ENCODE assay signal across 9 mouse cellular contexts in genomic region chr4:134950518-134951091, GRCm38 (mm10). TPM values are rescaled to one million over a fixed set of nuclear protein-coding genes. Genes with fewer than 3 reads are reported as not detected.
DNase-seq lines count a peak whose midpoint lies in the region; ATAC-seq and TF ChIP-seq lines count a peak whose summit lies in the region.
"Had no signal": no experiment of that assay in that cellular context is flagged by ENCODE, and none has a peak within 500 bp of the region (broad histone marks: within the 10 kb centered on the region; RNA-seq: fewer than 3 reads in every experiment).

No protein-coding gene starts in this region.

- no peaks in the 10 kb centered on the region for H3K36me3 ChIP-seq in limb, embryonic 14.5 days (ENCODE audit: control insufficient read depth, insufficient read depth, low read length)
- no peaks in the 10 kb centered on the region for H3K36me3 ChIP-seq in neural tube, embryonic 15.5 days

- DNase-seq in kidney, adult 11 months: peak; percentile 42
- no peak for DNase-seq in kidney, adult 9 months
- peak; percentile 33 for DNase-seq in brain, adult 2 months (ENCODE audit: low read depth, low spot score)
- DNase-seq in heart, postnatal 4 days: peak; percentile 62
- DNase-seq in limb, embryonic 14.5 days (ENCODE audit: low spot score): peak; percentile 79
- DNase-seq in cerebellum, adult 11 months: no peak

- H3K27me3 ChIP-seq in limb, embryonic 14.5 days (ENCODE audit: control insufficient read depth, insufficient read depth, low read length): no peaks in the 10 kb centered on the region; the same call in 1 of the 2 replicates
- 0 out of 2 replicates have a peak, but pooled peaks cover 15% of the 10 kb centered on the region for H3K27me3 ChIP-seq in neural tube, embryonic 15.5 days (replicated peaks)

- H3K27ac ChIP-seq in limb, embryonic 14.5 days (replicated peaks; ENCODE audit: low read depth, low read length): no peak overlapping the region
- 0 out of 2 replicates have a peak overlapping the region, but pooled peaks have one; percentile 34 for H3K27ac ChIP-seq in neural tube, embryonic 15.5 days (replicated peaks)

- H3K9ac ChIP-seq in limb, embryonic 14.5 days (ENCODE audit: low read depth, low read length, severe bottlenecking): no peak overlapping the region
- no peak overlapping the region for H3K9ac ChIP-seq in neural tube, embryonic 15.5 days (replicated peaks)

- no peak for TF ChIP-seq POLR2A in limb, embryonic 14.5 days (IDR thresholded peaks at IDR 0.05; ENCODE audit: borderline replicate concordance, extremely low read depth, insufficient read depth, insufficient read length)

- H3K4me1 ChIP-seq in limb, embryonic 14.5 days (ENCODE audit: control insufficient read depth, insufficient read depth, low read length): peaks cover 12% of the 10 kb centered on the region
- H3K4me1 ChIP-seq in neural tube, embryonic 15.5 days: peaks cover 21% of the 10 kb centered on the region

- peak; percentile 85 for ATAC-seq in limb, embryonic 14.5 days (ENCODE audit: low FRiP score, low read depth)
- no peak for ATAC-seq in neural tube, embryonic 15.5 days (ENCODE audit: low FRiP score)
- ATAC-seq in frontal cortex, adult (ENCODE audit: low TSS enrichment): no peak

- no peak overlapping the region for H3K4me2 ChIP-seq in limb, embryonic 14.5 days (replicated peaks; ENCODE audit: low read depth, low read length, severe bottlenecking)
- H3K4me2 ChIP-seq in neural tube, embryonic 15.5 days: no peak overlapping the region

- WGBS in limb, embryonic 14.5 days: 3% methylated on average over 10 of the region's 11 CpGs
- WGBS in neural tube, embryonic 15.5 days: 23% methylated on average over 11 of the region's 11 CpGs

- no peaks in the 10 kb centered on the region for H3K9me3 ChIP-seq in limb, embryonic 14.5 days (ENCODE audit: control insufficient read depth, low read length)
- H3K9me3 ChIP-seq in neural tube, embryonic 15.5 days (replicated peaks): no peaks in the 10 kb centered on the region
- H3K9me3 ChIP-seq: megakaryocyte, embryonic 14.5 days had no signal

- no peak overlapping the region for H3K4me3 ChIP-seq in limb, embryonic 14.5 days (replicated peaks; ENCODE audit: low read length)
- H3K4me3 ChIP-seq in neural tube, embryonic 15.5 days (replicated peaks): no peak overlapping the region
- H3K4me3 ChIP-seq: megakaryocyte, embryonic 14.5 days had no signal

RNA-seq across cellular contexts. Expression of gene Syf2, which starts 19.9 kb away (rescaled TPM):
- total RNA-seq in heart, postnatal 4 days (2021): 10 to 100 TPM; 40.2 to 41.9 TPM
- polyA plus RNA-seq in limb, embryonic 14.5 days (2012; rRNA removed): 41.4 and 64.5 TPM in 2 replicates
- 64.3 and 69.1 TPM in 2 replicates for polyA plus RNA-seq in limb, embryonic 14.5 days (2014; fragmentation: Nextera tagmentation; extraction: Ambion mirVana)
- polyA plus RNA-seq in neural tube, embryonic 15.5 days (2015; fragmentation: Nextera tagmentation; extraction: Ambion mirVana): 55.7 and 62.0 TPM in 2 replicates

RNA-seq across cellular contexts. Expression of gene Rsrp1, which starts 27.2 kb away (rescaled TPM):
- total RNA-seq in heart, postnatal 4 days (2021): 100 to 1,000 TPM; 105 to 117 TPM
- polyA plus RNA-seq in limb, embryonic 14.5 days (2012; rRNA removed): 627 and 690 TPM in 2 replicates
- polyA plus RNA-seq in limb, embryonic 14.5 days (2014; fragmentation: Nextera tagmentation; extraction: Ambion mirVana): 416 and 463 TPM in 2 replicates
- 460 and 502 TPM in 2 replicates for polyA plus RNA-seq in neural tube, embryonic 15.5 days (2015; fragmentation: Nextera tagmentation; extraction: Ambion mirVana)

RNA-seq across cellular contexts. Expression of gene Tmem50a, which starts 35.8 kb away (rescaled TPM):
- 10 to 100 TPM; 73.2 to 74.5 TPM for total RNA-seq in heart, postnatal 4 days (2021)
- 119 and 131 TPM in 2 replicates for polyA plus RNA-seq in limb, embryonic 14.5 days (2012; rRNA removed)
- polyA plus RNA-seq in limb, embryonic 14.5 days (2014; fragmentation: Nextera tagmentation; extraction: Ambion mirVana): 166 TPM in 2 replicates
- polyA plus RNA-seq in neural tube, embryonic 15.5 days (2015; fragmentation: Nextera tagmentation; extraction: Ambion mirVana): 198 and 218 TPM in 2 replicates

Comparison
In these comparisons a context has a peak if more than half of its experiments do, and no peak if none do; other contexts are left out.
1. DNase-seq: peak in kidney, adult 11 months (single experiment), brain, adult 2 months (single experiment), heart, postnatal 4 days (single experiment) and limb, embryonic 14.5 days (single experiment); none in kidney, adult 9 months (single experiment) and cerebellum, adult 11 months (single experiment).